Comparison of ENCODE assay signal across 12 mouse cellular contexts in the genomic region with DNA sequence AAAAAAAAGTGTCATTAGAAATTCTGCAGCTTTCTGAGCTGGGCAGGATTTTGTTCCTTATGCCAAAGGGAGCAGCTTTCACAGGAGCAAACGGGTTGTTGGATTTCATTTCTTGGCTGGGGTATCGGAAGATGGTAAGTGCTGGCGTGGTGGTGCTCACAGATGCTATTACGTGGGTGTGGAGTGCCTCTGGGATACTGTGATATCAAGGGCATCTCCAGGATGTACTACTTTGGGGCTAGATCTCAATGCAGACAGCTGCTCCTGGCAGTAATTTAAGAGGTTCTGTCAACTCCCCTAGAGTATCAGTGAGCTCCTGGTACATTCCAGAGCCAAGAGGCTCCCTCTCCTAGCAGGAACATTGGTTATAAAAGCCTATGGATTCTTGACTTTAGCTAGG. TPM values are rescaled to one million over a fixed set of nuclear protein-coding genes. Genes with fewer than 3 reads are reported as not detected.
A peak's percentile ranks its signal among the peaks of the same experiment; 100 is the strongest.
DNase-seq lines count a peak whose midpoint lies in the region; ATAC-seq lines count a peak whose summit lies in the region.
"Had no signal": no experiment of that assay in that cellular context is flagged by ENCODE, and none has a peak within 500 bp of the region (broad histone marks: within the 10 kb centered on the region; RNA-seq: fewer than 3 reads in every experiment).

No protein-coding gene starts in this region.

- H3K27me3 ChIP-seq in limb, embryonic 11.5 days (ENCODE audit: control insufficient read depth, insufficient read depth, low read length) = no peaks in the 10 kb centered on the region
- H3K27me3 ChIP-seq: hindbrain, embryonic 15.5 days; Patski had no signal

- H3K9me3 ChIP-seq in limb, embryonic 11.5 days (ENCODE audit: control insufficient read depth, low read length) = no peaks in the 10 kb centered on the region
- H3K9me3 ChIP-seq: hindbrain, embryonic 15.5 days had no signal

- DNase-seq in cerebellum, postnatal 4 days (ENCODE audit: low spot score in 2 of 2) = no peak
- peak; percentile 68 for DNase-seq in layer of hippocampus, adult 11-12 months (ENCODE audit: low spot score)
- no peak for DNase-seq in layer of hippocampus, postnatal 25 days (ENCODE audit: extremely low spot score in 1 of 2, low spot score in 1 of 2)
- peak; percentile 28 to 43 for DNase-seq in frontal cortex, postnatal 14 days (ENCODE audit: low spot score in 2 of 2)
- no peak for DNase-seq in limb, embryonic 11.5 days (ENCODE audit: low spot score)
- DNase-seq in cerebellum, adult 11 months = no peak
- no peak for DNase-seq in T-cell, adult 2 months (ENCODE audit: low spot score)
- DNase-seq: kidney, postnatal 4 days had no signal

- H3K9ac ChIP-seq in limb, embryonic 11.5 days (ENCODE audit: low read length) = peak overlapping the region; percentile 75
- H3K9ac ChIP-seq: hindbrain, embryonic 15.5 days had no signal

- peak; percentile 42; the same call in 1 of the 2 replicates for ATAC-seq in cerebellum, adult (ENCODE audit: insufficient number of reproducible peaks, low FRiP score, low TSS enrichment)
- no peak for ATAC-seq in limb, embryonic 11.5 days (ENCODE audit: insufficient number of reproducible peaks, low FRiP score, low TSS enrichment, low read depth)
- ATAC-seq: Patski had no signal

- 92% methylated on average over 4 of the region's 4 CpGs for WGBS in limb, embryonic 11.5 days

- H3K27ac ChIP-seq in limb, embryonic 11.5 days (replicated peaks; ENCODE audit: low read depth, low read length) = peak overlapping the region; percentile 80
- H3K27ac ChIP-seq: hindbrain, embryonic 15.5 days had no signal

- peak overlapping the region; percentile 38 for H3K4me2 ChIP-seq in limb, embryonic 11.5 days (ENCODE audit: low read depth, severe bottlenecking)
- H3K4me2 ChIP-seq: hindbrain, embryonic 15.5 days; midbrain, embryonic 11.5 days had no signal

- peaks cover 5% of the 10 kb centered on the region; the same call in 1 of the 2 replicates for H3K36me3 ChIP-seq in limb, embryonic 11.5 days (ENCODE audit: control insufficient read depth, insufficient read depth, low read length)

- peaks cover 2% of the 10 kb centered on the region; the same call in 1 of the 2 replicates for H3K4me1 ChIP-seq in limb, embryonic 11.5 days (ENCODE audit: control insufficient read depth, insufficient read depth, low read length)
- H3K4me1 ChIP-seq: hindbrain, embryonic 15.5 days had no signal

- H3K4me3 ChIP-seq in limb, embryonic 11.5 days (ENCODE audit: low read depth, low read length) = peak overlapping the region; percentile 34
- H3K4me3 ChIP-seq: hindbrain, embryonic 15.5 days had no signal

RNA-seq across cellular contexts. Expression of gene Psmd7, which starts 42.1 kb away (rescaled TPM):
- total RNA-seq in layer of hippocampus, postnatal 25 days (2021) = 100 to 1,000 TPM; 101 to 107 TPM
- polyA plus RNA-seq in limb, embryonic 11.5 days (2014; fragmentation: Nextera tagmentation; extraction: Ambion mirVana) = 409 and 415 TPM in 2 replicates

Comparison
In these comparisons a context has a peak if more than half of its experiments do, and no peak if none do; other contexts are left out.
1. DNase-seq: peak in layer of hippocampus, adult 11-12 months (single experiment) and frontal cortex, postnatal 14 days (2 of 2); none in cerebellum, postnatal 4 days (0 of 2), layer of hippocampus, postnatal 25 days (0 of 2), limb, embryonic 11.5 days (single experiment), cerebellum, adult 11 months (single experiment) and T-cell, adult 2 months (single experiment).